Mouse (Mus musculus) hindbrain, embryonic 13.5 days (tissue): ENCODE data around the gene Asb3. TPM values are rescaled to one million over a fixed set of nuclear protein-coding genes. Genes with fewer than 3 reads are reported as not detected.

Experiments used
- polyA plus RNA-seq: library from polyadenylated mRNA; unstranded; fragments of >200 nt; fragmentation: Nextera tagmentation; extraction: Ambion mirVana; gene quantifications from 2 replicates; pipeline ENCODE4 v1.2.1, GENCODE M21; 2015

Gene Asb3
- polyA plus RNA-seq, 1 experiment from 2014 or later, result 32.0 TPM

Other genes starting within 250 kb of the Asb3 start
- 21.4 and 21.9 TPM in 2 replicates for gene Acyp2, start 235.8 kb upstream of the Asb3 start, polyA plus RNA-seq
- 20.8 and 22.1 TPM in 2 replicates for gene Psme4, start 113.7 kb upstream of the Asb3 start, polyA plus RNA-seq
- gene Gpr75, start 58 bp upstream of the Asb3 start, polyA plus RNA-seq, result 4.7 and 4.8 TPM in 2 replicates
- 11.2 and 11.5 TPM in 2 replicates for gene Erlec1, start 68.9 kb downstream of the Asb3 start, polyA plus RNA-seq
- 23.9 and 26.3 TPM in 2 replicates for gene Chac2, start 100.9 kb downstream of the Asb3 start, polyA plus RNA-seq